Mouse (Mus musculus): ENCODE measurements around the gene Tox3.

Tox3 gene

GRCm38 (mm10) chr8:90232501-90232900 is 115.6 kb downstream of the Tox3 start:
- DNase-seq, result no peak

DNA sequence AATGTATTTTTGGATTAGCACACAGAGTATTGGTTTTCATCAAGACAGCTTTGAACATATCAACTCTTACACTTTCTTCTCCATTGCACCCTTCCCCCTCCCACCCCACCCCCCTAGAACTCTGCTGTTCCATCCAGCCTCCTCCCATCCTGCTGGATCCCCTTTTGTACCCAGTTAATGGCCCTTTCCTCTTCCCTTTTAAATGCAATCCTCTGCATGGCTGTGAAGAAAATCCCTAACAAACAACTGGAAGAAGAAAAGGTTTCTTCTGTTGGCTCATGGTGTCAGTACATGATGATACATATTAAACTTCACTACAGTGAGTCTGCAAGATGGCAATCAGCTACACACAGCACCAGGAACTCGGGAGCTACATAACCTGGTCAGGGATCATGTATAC is 124.0 kb downstream of the Tox3 start:
- no peak for DNase-seq

DNA sequence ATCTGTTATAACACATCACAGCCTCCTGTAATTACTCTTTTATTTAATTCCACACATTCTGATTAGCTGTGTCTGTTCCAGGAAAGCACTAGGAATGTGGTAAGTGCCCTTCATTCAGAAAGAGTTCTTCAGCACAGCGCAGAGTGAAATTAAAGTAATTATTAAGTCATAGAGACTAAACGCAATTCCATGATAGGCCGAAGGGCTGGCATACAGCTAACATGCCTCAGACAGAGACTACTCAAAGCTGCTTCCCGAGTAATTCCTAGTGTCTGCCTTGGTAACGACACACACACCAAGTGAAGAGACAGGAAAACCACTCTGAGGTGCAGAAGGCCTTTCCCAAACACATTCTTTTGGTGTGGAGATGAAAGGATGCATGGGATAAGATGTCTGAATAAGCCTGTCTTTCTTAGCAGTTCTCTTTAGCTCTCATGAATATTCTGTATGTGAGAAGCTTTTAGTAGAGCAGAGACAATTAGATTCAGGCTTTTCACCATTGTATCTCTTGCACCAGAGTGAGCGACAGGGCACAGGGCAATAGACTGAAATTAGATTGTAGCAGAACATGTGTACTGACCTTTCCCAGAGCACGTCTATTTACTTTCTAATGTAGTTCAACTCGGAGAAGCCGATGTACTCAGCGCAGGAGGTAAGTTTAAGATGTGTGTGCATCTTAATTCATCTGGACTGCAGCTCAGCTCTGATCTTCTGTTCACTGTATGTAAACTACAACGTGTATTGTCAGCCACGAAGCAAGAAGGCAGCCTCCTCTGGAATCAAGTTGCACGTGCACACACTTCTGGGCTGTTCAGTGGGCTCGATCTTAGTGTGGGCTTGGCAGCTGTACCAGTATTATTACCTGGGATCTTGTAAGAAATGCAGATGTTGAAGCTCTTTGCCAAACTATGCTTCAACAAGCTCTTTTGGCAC is 138.8 kb downstream of the Tox3 start:
- no peak for DNase-seq

All from cerebellum, postnatal 14 days (tissue).